Comparison of ENCODE assay signal across 10 mouse cellular contexts in the genomic region with DNA sequence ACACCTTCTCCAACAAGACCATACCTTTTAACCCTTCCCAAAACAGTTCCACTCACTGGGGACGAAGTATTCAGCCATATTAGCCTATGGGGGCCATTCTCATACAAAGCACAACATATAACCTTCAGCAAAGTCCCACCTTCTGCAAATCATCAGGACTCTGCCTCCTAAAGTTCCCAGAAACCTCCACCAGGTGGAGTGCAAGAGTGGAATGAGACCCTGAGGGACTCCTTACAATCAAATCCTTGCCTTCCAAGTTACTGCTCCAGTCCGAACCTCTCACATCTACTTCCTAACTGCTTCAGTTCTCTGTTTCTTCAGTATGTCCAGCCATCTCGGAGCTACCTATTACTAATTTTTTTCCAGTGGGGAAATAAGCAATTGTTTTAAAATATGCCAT.
DNase-seq lines count a peak whose midpoint lies in the region; ATAC-seq lines count a peak whose summit lies in the region.
"Had no signal": no experiment of that assay in that cellular context is flagged by ENCODE, and none has a peak within 500 bp of the region (broad histone marks: within the 10 kb centered on the region; RNA-seq: fewer than 3 reads in every experiment).

No protein-coding gene starts in this region.

- peak; percentile 51 for DNase-seq in hindbrain, embryonic 11.5 days (ENCODE audit: low spot score)
- peak; percentile 8 for DNase-seq in thymus, postnatal 4 days
- no peak for DNase-seq in thymus, postnatal 14 days
- DNase-seq in embryonic facial prominence, embryonic 11.5 days (ENCODE audit: low spot score): peak; percentile 56
- peak; percentile 35 to 66 for DNase-seq in right cerebral cortex, postnatal 10 days (ENCODE audit: low spot score in 2 of 2)
- no peak for DNase-seq in adipocyte (ENCODE audit: low spot score)

- H3K4me2 ChIP-seq in hindbrain, embryonic 11.5 days (replicated peaks; ENCODE audit: low read depth, low read length): no peak overlapping the region
- no peak overlapping the region for H3K4me2 ChIP-seq in hindbrain, embryonic 12.5 days (replicated peaks)
- H3K4me2 ChIP-seq in embryonic facial prominence, embryonic 11.5 days (ENCODE audit: low read depth, low read length): no peak overlapping the region
- H3K4me2 ChIP-seq: hindbrain, embryonic 15.5 days; stomach, embryonic 15.5 days had no signal

- H3K36me3 ChIP-seq in hindbrain, embryonic 11.5 days (ENCODE audit: control insufficient read depth, insufficient read depth, low read length): no peaks in the 10 kb centered on the region
- H3K36me3 ChIP-seq in hindbrain, embryonic 12.5 days: no peaks in the 10 kb centered on the region
- H3K36me3 ChIP-seq in embryonic facial prominence, embryonic 11.5 days (replicated peaks; ENCODE audit: control insufficient read depth, insufficient read depth, low read depth, low read length): no peaks in the 10 kb centered on the region
- H3K36me3 ChIP-seq: hindbrain, embryonic 15.5 days; stomach, embryonic 15.5 days had no signal

- WGBS in hindbrain, embryonic 11.5 days: 50% methylated on average over 3 of the region's 3 CpGs
- WGBS in hindbrain, embryonic 12.5 days: 63% methylated on average over 3 of the region's 3 CpGs
- WGBS in embryonic facial prominence, embryonic 11.5 days: 60% methylated on average over 3 of the region's 3 CpGs

- H3K27ac ChIP-seq in hindbrain, embryonic 11.5 days (ENCODE audit: low read depth, low read length): no peak overlapping the region
- no peak overlapping the region for H3K27ac ChIP-seq in hindbrain, embryonic 12.5 days
- no peak overlapping the region for H3K27ac ChIP-seq in embryonic facial prominence, embryonic 11.5 days (replicated peaks; ENCODE audit: low read depth, low read length)
- H3K27ac ChIP-seq: hindbrain, embryonic 15.5 days; stomach, embryonic 15.5 days had no signal

- no peaks in the 10 kb centered on the region for H3K27me3 ChIP-seq in hindbrain, embryonic 11.5 days (ENCODE audit: control insufficient read depth, insufficient read depth, low read length)
- H3K27me3 ChIP-seq in hindbrain, embryonic 12.5 days: no peaks in the 10 kb centered on the region
- H3K27me3 ChIP-seq in embryonic facial prominence, embryonic 11.5 days (ENCODE audit: control insufficient read depth, insufficient read depth, low read length): no peaks in the 10 kb centered on the region
- H3K27me3 ChIP-seq: hindbrain, embryonic 15.5 days; stomach, embryonic 15.5 days had no signal

- H3K9ac ChIP-seq in hindbrain, embryonic 11.5 days (ENCODE audit: low read depth, low read length): no peak overlapping the region
- no peak overlapping the region for H3K9ac ChIP-seq in hindbrain, embryonic 12.5 days
- H3K9ac ChIP-seq in embryonic facial prominence, embryonic 11.5 days (replicated peaks; ENCODE audit: low read length): no peak overlapping the region
- H3K9ac ChIP-seq: hindbrain, embryonic 15.5 days; stomach, embryonic 15.5 days had no signal

- no peak overlapping the region for H3K4me3 ChIP-seq in hindbrain, embryonic 11.5 days (ENCODE audit: low read depth, low read length)
- no peak overlapping the region for H3K4me3 ChIP-seq in hindbrain, embryonic 12.5 days
- H3K4me3 ChIP-seq in embryonic facial prominence, embryonic 11.5 days (ENCODE audit: low read depth, low read length): no peak overlapping the region
- H3K4me3 ChIP-seq: hindbrain, embryonic 15.5 days; stomach, embryonic 15.5 days had no signal

- no peaks in the 10 kb centered on the region for H3K4me1 ChIP-seq in hindbrain, embryonic 11.5 days (replicated peaks; ENCODE audit: control insufficient read depth, insufficient read depth, low read length)
- no peaks in the 10 kb centered on the region for H3K4me1 ChIP-seq in hindbrain, embryonic 12.5 days
- no peaks in the 10 kb centered on the region for H3K4me1 ChIP-seq in embryonic facial prominence, embryonic 11.5 days (ENCODE audit: control insufficient read depth, insufficient read depth, low read length)
- H3K4me1 ChIP-seq: hindbrain, embryonic 15.5 days; stomach, embryonic 15.5 days had no signal

- no peaks in the 10 kb centered on the region for H3K9me3 ChIP-seq in hindbrain, embryonic 11.5 days (ENCODE audit: control insufficient read depth, low read length)
- H3K9me3 ChIP-seq in hindbrain, embryonic 12.5 days (replicated peaks): no peaks in the 10 kb centered on the region
- no peaks in the 10 kb centered on the region for H3K9me3 ChIP-seq in embryonic facial prominence, embryonic 11.5 days (replicated peaks; ENCODE audit: control insufficient read depth, low read length)
- H3K9me3 ChIP-seq: hindbrain, embryonic 15.5 days; stomach, embryonic 15.5 days had no signal

- no peak for ATAC-seq in hindbrain, embryonic 11.5 days (ENCODE audit: low FRiP score)
- ATAC-seq in hindbrain, embryonic 12.5 days (ENCODE audit: low FRiP score): no peak
- no peak for ATAC-seq in embryonic facial prominence, embryonic 11.5 days (replicated peaks; ENCODE audit: insufficient number of reproducible peaks, low FRiP score, low TSS enrichment, low read depth)
- ATAC-seq in megakaryocyte-erythroid progenitor cell, adult 5-6 weeks (replicated peaks; ENCODE audit: low FRiP score, low TSS enrichment, poor library complexity, severe bottlenecking): no peak

Comparison
In these comparisons a context has a peak if more than half of its experiments do, and no peak if none do; other contexts are left out.
1. DNase-seq: peak in hindbrain, embryonic 11.5 days (single experiment), thymus, postnatal 4 days (single experiment), embryonic facial prominence, embryonic 11.5 days (single experiment) and right cerebral cortex, postnatal 10 days (2 of 2); none in thymus, postnatal 14 days (single experiment) and adipocyte (single experiment).